Mouse (Mus musculus) layer of hippocampus, adult 6 months (tissue): ENCODE results near the gene Erlin1. TPM values are rescaled to one million over a fixed set of nuclear protein-coding genes. Genes with fewer than 3 reads are reported as not detected.

Source experiments
- long read RNA-seq, 2 experiments: library from polyadenylated mRNA; unstranded; transcript quantifications; one replicate each; pipeline ENCODE4 v2.0.0; 2019 to 2020
- polyA plus RNA-seq: library from polyadenylated mRNA; unstranded; fragments of <200 nt; fragmentation: Nextera tagmentation; gene quantifications from 2 replicates; pipeline ENCODE4 v1.2.3, GENCODE M21; 2021

Erlin1 gene
- polyA plus RNA-seq: 5.7 and 6.4 TPM in 2 replicates
- long read RNA-seq, experiment 1, partial matches to known transcripts: 5 of 13 reads
- long read RNA-seq, experiment 1, other reads (novel, unspliced or antisense): 2 of 13 reads
- long read RNA-seq, experiment 2, transcript Erlin1-206 (11 exons, 3,172 nt): major isoform, 35 of 80 reads
- long read RNA-seq, experiment 2, transcript Erlin1-201 (12 exons, 3,228 nt): minor isoform, 15 of 80 reads
- long read RNA-seq, experiment 2, transcript Erlin1-202 (12 exons, 3,136 nt): minor isoform, 22 of 80 reads
- long read RNA-seq, experiment 2, partial matches to known transcripts: 0 of 80 reads
- long read RNA-seq, experiment 2, other reads (novel, unspliced or antisense): 8 of 80 reads

GRCm38 (mm10) chr19:44069121-44069913 is at the start of gene Erlin1:
TSS of gene Erlin1 (minus strand) at chr19:44069785.

GRCm38 (mm10) chr19:44106831-44107660 is 37.5 kb upstream of the Erlin1 start, which contains the start of gene Chuk:
TSS of gene Chuk (minus strand) at chr19:44107480.

GRCm38 (mm10) chr19:44028972-44029371 is 40.6 kb downstream of the Erlin1 start, which contains the start of gene Cyp2c23:
TSS of gene Cyp2c23 (minus strand) at chr19:44029208.

GRCm38 (mm10) chr19:43986069-43986794 is 83.4 kb downstream of the Erlin1 start, which contains the start of gene Cpn1:
TSS of gene Cpn1 (minus strand) at chr19:43986556.

Other genes with a start within 250 kb of the Erlin1 start
- gene Dnmbp, start 129.6 kb downstream of the Erlin1 start, polyA plus RNA-seq: 2.1 and 2.7 TPM in 2 replicates
- gene Cpn1, start 83.2 kb downstream of the Erlin1 start, polyA plus RNA-seq: 0.98 and 1.9 TPM in 2 replicates
- gene Cyp2c23, start 40.6 kb downstream of the Erlin1 start, polyA plus RNA-seq: not detected in 2 replicates
- 2.6 and 4.0 TPM in 2 replicates for gene Chuk, start 37.7 kb upstream of the Erlin1 start, polyA plus RNA-seq
- 19.2 and 20.2 TPM in 2 replicates for gene Cwf19l1, start 66.1 kb upstream of the Erlin1 start, polyA plus RNA-seq
- gene Bloc1s2, start 76.7 kb upstream of the Erlin1 start, polyA plus RNA-seq: 75.2 and 77.5 TPM in 2 replicates
- 0.11 and 0.25 TPM in 2 replicates for gene Pkd2l1, start 122.7 kb upstream of the Erlin1 start, polyA plus RNA-seq
- 2.6 and 3.9 TPM in 2 replicates for gene Scd3, start 133.5 kb upstream of the Erlin1 start, polyA plus RNA-seq
- 135 and 172 TPM in 2 replicates for gene Scd2, start 223.9 kb upstream of the Erlin1 start, polyA plus RNA-seq